Mouse (Mus musculus): ENCODE results near the gene Cdkl4. TPM values are rescaled to one million over a fixed set of nuclear protein-coding genes. Genes with fewer than 3 reads are reported as not detected.

Gene Cdkl4
- total and polyA plus RNA-seq, 2 experiments from 2014 or later, result 6.4 to 8.6 TPM

- Histone ChIP-seq H3K4me2 (ENCODE audit: low read depth) (no peak overlapping the region), H3K9ac (no peak overlapping the region), H3K9me3 (ENCODE audit: low read length) (no peaks in the 10 kb centered on the region), H3K27ac (ENCODE audit: low read depth, low read length) (no peak overlapping the region), H3K4me3 (ENCODE audit: low read depth, low read length) (no peak overlapping the region), H3K36me3 (ENCODE audit: insufficient read depth) (no peaks in the 10 kb centered on the region), H3K4me1 (ENCODE audit: insufficient read depth) (no peaks in the 10 kb centered on the region), H3K27me3 (ENCODE audit: insufficient read depth, low read length) (no peaks in the 10 kb centered on the region)
- ATAC-seq, result no peak
- no peak for DNase-seq
- TF ChIP-seq CTCF (IDR thresholded peaks at IDR 0.05; ENCODE audit: low read depth), result no peak
- WGBS, result 87% methylated on average over 6 of the region's 6 CpGs
Observed at GRCm38 (mm10) chr17:80505766-80506165, 71.8 kb downstream of the Cdkl4 start.

GRCm38 (mm10) chr17:80505342-80505741, 72.3 kb downstream of the Cdkl4 start:
- no peaks in the 10 kb centered on the region for H3K4me1 ChIP-seq (ENCODE audit: insufficient read depth)
- H3K4me3 ChIP-seq (ENCODE audit: low read depth, low read length), result no peak overlapping the region
- ATAC-seq (no peak), DNase-seq (no peak)
- no peaks in the 10 kb centered on the region for H3K27me3 ChIP-seq (ENCODE audit: insufficient read depth, low read length)
- 81% methylated on average over 4 of the region's 4 CpGs for WGBS
- H3K9ac ChIP-seq, result no peak overlapping the region
- no peak for TF ChIP-seq CTCF (IDR thresholded peaks at IDR 0.05; ENCODE audit: low read depth)
- H3K4me2 ChIP-seq (ENCODE audit: low read depth), result no peak overlapping the region
- no peaks in the 10 kb centered on the region for H3K36me3 ChIP-seq (ENCODE audit: insufficient read depth)
- no peak overlapping the region for H3K27ac ChIP-seq (ENCODE audit: low read depth, low read length)
- no peaks in the 10 kb centered on the region for H3K9me3 ChIP-seq (ENCODE audit: low read length)

DNA sequence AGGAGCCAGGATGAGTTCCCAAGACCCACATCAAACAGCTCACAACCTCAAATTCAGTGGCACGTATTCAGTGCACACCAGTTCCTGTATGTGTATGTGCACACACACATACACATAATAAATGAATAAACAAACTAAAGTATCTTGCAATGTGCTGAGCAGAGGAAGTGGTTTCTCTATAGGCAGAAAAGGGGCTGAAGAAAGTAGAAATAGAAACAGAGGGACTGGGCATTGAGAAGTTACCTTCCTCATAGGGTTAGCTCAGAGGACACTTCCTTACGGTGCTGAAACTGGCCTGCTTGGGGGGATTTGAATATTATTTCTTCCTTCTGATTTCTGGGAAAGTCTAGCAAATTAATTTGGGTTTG, 75.8 kb downstream of the Cdkl4 start:
- H3K9ac ChIP-seq, result no peak overlapping the region
- no peak overlapping the region for H3K4me3 ChIP-seq (ENCODE audit: low read depth, low read length)
- TF ChIP-seq CTCF (IDR thresholded peaks at IDR 0.05; ENCODE audit: low read depth), result no peak
- ATAC-seq, result no peak
- H3K36me3 ChIP-seq (ENCODE audit: insufficient read depth), result no peaks in the 10 kb centered on the region
- no peak overlapping the region for H3K4me2 ChIP-seq (ENCODE audit: low read depth)
- 85% methylated on average over 2 of the region's 2 CpGs for WGBS
- no peaks in the 10 kb centered on the region for H3K9me3 ChIP-seq (ENCODE audit: low read length)
- H3K27ac ChIP-seq (ENCODE audit: low read depth, low read length), result no peak overlapping the region
- H3K27me3 ChIP-seq (ENCODE audit: insufficient read depth, low read length), result no peaks in the 10 kb centered on the region
- H3K4me1 ChIP-seq (ENCODE audit: insufficient read depth), result no peaks in the 10 kb centered on the region
- no peak for DNase-seq

GRCm38 (mm10) chr17:80501037-80501804, 76.4 kb downstream of the Cdkl4 start:
- Histone ChIP-seq H3K27ac (ENCODE audit: low read depth, low read length) (no peak overlapping the region), H3K4me1 (ENCODE audit: insufficient read depth) (no peaks in the 10 kb centered on the region), H3K27me3 (ENCODE audit: insufficient read depth, low read length) (no peaks in the 10 kb centered on the region), H3K36me3 (ENCODE audit: insufficient read depth) (no peaks in the 10 kb centered on the region), H3K4me2 (ENCODE audit: low read depth) (no peak overlapping the region), H3K9ac (no peak overlapping the region), H3K4me3 (ENCODE audit: low read depth, low read length) (no peak overlapping the region), H3K9me3 (ENCODE audit: low read length) (no peaks in the 10 kb centered on the region)
- TF ChIP-seq CTCF (IDR thresholded peaks at IDR 0.05; ENCODE audit: low read depth), result no peak
- ATAC-seq, result no peak
- 70% methylated on average over 5 of the region's 5 CpGs for WGBS
- no peak for DNase-seq

- no peak overlapping the region for H3K4me2 ChIP-seq (ENCODE audit: low read depth)
- WGBS, result 85% methylated on average over 4 of the region's 4 CpGs
- H3K4me1 ChIP-seq (ENCODE audit: insufficient read depth), result no peaks in the 10 kb centered on the region
- no peak overlapping the region for H3K4me3 ChIP-seq (ENCODE audit: low read depth, low read length)
- H3K27me3 ChIP-seq (ENCODE audit: insufficient read depth, low read length), result no peaks in the 10 kb centered on the region
- DNase-seq (no peak), ATAC-seq (no peak)
- no peaks in the 10 kb centered on the region for H3K36me3 ChIP-seq (ENCODE audit: insufficient read depth)
- H3K9me3 ChIP-seq (ENCODE audit: low read length), result no peaks in the 10 kb centered on the region
- H3K27ac ChIP-seq (ENCODE audit: low read depth, low read length), result no peak overlapping the region
- no peak overlapping the region for H3K9ac ChIP-seq
- no peak for TF ChIP-seq CTCF (IDR thresholded peaks at IDR 0.05; ENCODE audit: low read depth)
Observed at GRCm38 (mm10) chr17:80500025-80500424, 77.6 kb downstream of the Cdkl4 start.

DNA sequence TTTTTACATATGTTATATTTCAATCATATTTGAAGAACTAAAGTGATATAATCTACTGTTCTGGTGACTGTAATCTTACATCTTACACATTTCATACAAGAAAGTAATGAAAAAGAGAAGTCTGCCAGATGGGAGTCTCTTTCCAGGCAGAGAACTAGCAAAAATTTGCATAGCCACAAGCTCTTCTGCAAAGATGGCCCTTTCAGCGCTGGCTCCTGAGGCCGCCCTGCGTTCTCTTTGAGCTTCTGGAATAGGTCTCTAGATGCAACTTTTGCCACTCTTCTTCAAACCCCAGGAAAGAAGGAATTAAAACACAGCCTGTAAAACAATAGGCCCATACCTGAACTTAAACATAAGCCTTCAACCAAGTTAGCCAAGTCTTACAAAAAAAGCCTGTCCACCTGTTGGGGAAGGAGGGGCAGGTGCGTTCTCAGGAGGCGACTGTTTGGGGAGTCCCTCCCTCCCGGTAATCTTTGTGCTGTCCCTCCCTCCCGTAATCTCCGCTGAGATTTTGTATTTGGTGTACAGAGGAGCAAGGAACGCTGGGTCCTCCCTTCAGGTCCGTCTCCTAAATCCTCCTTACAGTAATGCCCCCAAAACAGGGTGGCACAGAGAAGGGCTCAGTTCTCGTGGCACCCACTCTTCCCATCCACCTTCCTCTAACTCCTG, 78.9 kb downstream of the Cdkl4 start:
- ATAC-seq, result no peak
- 71% methylated on average over 11 of the region's 11 CpGs for WGBS

DNA sequence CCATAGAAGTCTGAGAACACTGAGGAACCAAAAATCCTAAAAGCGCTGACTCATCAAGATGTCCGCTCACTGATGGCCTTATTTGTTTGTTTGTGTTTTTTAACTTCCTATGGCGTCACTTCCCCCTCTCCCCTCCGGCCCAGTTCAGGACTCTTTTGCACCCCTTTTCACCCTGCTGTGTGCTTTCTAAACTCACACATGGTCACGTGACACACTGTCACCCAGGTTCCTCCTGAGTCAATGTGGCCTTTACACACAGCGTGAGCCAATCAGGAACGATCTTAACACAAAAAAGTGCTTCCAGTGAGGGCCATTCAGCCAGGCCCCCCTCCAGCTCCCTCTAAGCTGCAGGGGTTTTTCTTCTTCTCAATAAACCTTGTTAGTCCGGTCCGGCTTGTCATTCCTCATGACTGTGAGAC, 80.4 kb downstream of the Cdkl4 start:
- no peaks in the 10 kb centered on the region for H3K4me1 ChIP-seq (ENCODE audit: insufficient read depth)
- no peak overlapping the region for H3K27ac ChIP-seq (ENCODE audit: low read depth, low read length)
- no peak overlapping the region for H3K4me3 ChIP-seq (ENCODE audit: low read depth, low read length)
- H3K4me2 ChIP-seq (ENCODE audit: low read depth), result no peak overlapping the region
- no peaks in the 10 kb centered on the region for H3K9me3 ChIP-seq (ENCODE audit: low read length)
- H3K36me3 ChIP-seq (ENCODE audit: insufficient read depth), result no peaks in the 10 kb centered on the region
- 30% methylated on average over 9 of the region's 9 CpGs for WGBS
- H3K9ac ChIP-seq, result no peak overlapping the region
- ATAC-seq, result no peak
- TF ChIP-seq CTCF (IDR thresholded peaks at IDR 0.05; ENCODE audit: low read depth), result no peak
- H3K27me3 ChIP-seq (ENCODE audit: insufficient read depth, low read length), result no peaks in the 10 kb centered on the region
- no peak for DNase-seq

More for the DNA sequence above, 78.9 kb downstream of the Cdkl4 start:
- no peak overlapping the region for H3K27ac ChIP-seq (ENCODE audit: low read depth, low read length)
- H3K9ac ChIP-seq, result no peak overlapping the region
- H3K27me3 ChIP-seq (ENCODE audit: insufficient read depth, low read length), result no peaks in the 10 kb centered on the region
- TF ChIP-seq CTCF (IDR thresholded peaks at IDR 0.05; ENCODE audit: low read depth), result no peak
- no peaks in the 10 kb centered on the region for H3K4me1 ChIP-seq (ENCODE audit: insufficient read depth)
- H3K4me2 ChIP-seq (ENCODE audit: low read depth), result no peak overlapping the region
- no peaks in the 10 kb centered on the region for H3K9me3 ChIP-seq (ENCODE audit: low read length)
- no peak for DNase-seq
- no peak overlapping the region for H3K4me3 ChIP-seq (ENCODE audit: low read depth, low read length)
- no peaks in the 10 kb centered on the region for H3K36me3 ChIP-seq (ENCODE audit: insufficient read depth)

Data from forebrain, postnatal 0 days (tissue).